Mouse (Mus musculus) heart, embryonic 12.5 days (tissue): ENCODE measurements around the gene Cbx5. TPM values are rescaled to one million over a fixed set of nuclear protein-coding genes. Genes with fewer than 3 reads are reported as not detected.

Source experiments
- ATAC-seq: fragments of 200-750 bp; cut with Nextera tagmentation; 2 replicates; pipeline ENCODE4 v1.8.0; 2017; ENCODE audit warnings: moderate TSS enrichment, moderate library complexity; ENCODE audit not compliant: insufficient number of reproducible peaks, low FRiP score
- H3K27ac ChIP-seq: fragments of 300-500 bp; sonication (generic); 2 replicates; pipeline ENCODE4 v1.5.1; 2016; ENCODE audit warnings: mild to moderate bottlenecking, moderate library complexity; ENCODE audit not compliant: poor library complexity, severe bottlenecking
- H3K27me3 ChIP-seq: fragments of 300-500 bp; sonication (generic); replicated peaks from 2 replicates; pipeline ENCODE4 v1.6.1; 2016; ENCODE audit warnings: mild to moderate bottlenecking, moderate library complexity
- H3K36me3 ChIP-seq: fragments of 300-500 bp; sonication (generic); 2 replicates; pipeline ENCODE4 v1.6.1; 2016; ENCODE audit warnings: mild to moderate bottlenecking, moderate library complexity
- H3K4me1 ChIP-seq: fragments of 300-500 bp; sonication (generic); replicated peaks from 2 replicates; pipeline ENCODE4 v1.6.1; 2016; ENCODE audit warnings: mild to moderate bottlenecking
- H3K4me2 ChIP-seq: fragments of 300-500 bp; sonication (generic); 2 replicates; pipeline ENCODE4 v1.6.1; 2016; ENCODE audit warnings: mild to moderate bottlenecking, moderate library complexity
- H3K4me3 ChIP-seq: fragments of 300-500 bp; sonication (generic); 2 replicates; pipeline ENCODE4 v1.5.1; 2016; ENCODE audit warnings: mild to moderate bottlenecking
- H3K9ac ChIP-seq: fragments of 300-500 bp; sonication (generic); 2 replicates; pipeline ENCODE4 v1.6.1; 2016; ENCODE audit warnings: mild to moderate bottlenecking, moderate library complexity
- H3K9me3 ChIP-seq: fragments of 300-500 bp; sonication (generic); replicated peaks from 2 replicates; pipeline ENCODE4 v1.6.1; 2016; ENCODE audit warnings: mild to moderate bottlenecking, moderate library complexity
- WGBS: fragments of 180-500 bp; shearing (Covaris S2); methylation state at CpG from one replicate; pipeline ENCODE4 v1.1.7; 2016; 5-methylcytosine and 5-hydroxymethylcytosine counted together
- polyA plus RNA-seq: library from polyadenylated mRNA; unstranded; fragments of >200 nt; fragmentation: Nextera tagmentation; extraction: Ambion mirVana; gene quantifications from 2 replicates; pipeline ENCODE4 v1.2.1, GENCODE M21; 2016

The Cbx5 gene
- polyA plus RNA-seq, 1 experiment from 2014 or later = 150 TPM

DNA sequence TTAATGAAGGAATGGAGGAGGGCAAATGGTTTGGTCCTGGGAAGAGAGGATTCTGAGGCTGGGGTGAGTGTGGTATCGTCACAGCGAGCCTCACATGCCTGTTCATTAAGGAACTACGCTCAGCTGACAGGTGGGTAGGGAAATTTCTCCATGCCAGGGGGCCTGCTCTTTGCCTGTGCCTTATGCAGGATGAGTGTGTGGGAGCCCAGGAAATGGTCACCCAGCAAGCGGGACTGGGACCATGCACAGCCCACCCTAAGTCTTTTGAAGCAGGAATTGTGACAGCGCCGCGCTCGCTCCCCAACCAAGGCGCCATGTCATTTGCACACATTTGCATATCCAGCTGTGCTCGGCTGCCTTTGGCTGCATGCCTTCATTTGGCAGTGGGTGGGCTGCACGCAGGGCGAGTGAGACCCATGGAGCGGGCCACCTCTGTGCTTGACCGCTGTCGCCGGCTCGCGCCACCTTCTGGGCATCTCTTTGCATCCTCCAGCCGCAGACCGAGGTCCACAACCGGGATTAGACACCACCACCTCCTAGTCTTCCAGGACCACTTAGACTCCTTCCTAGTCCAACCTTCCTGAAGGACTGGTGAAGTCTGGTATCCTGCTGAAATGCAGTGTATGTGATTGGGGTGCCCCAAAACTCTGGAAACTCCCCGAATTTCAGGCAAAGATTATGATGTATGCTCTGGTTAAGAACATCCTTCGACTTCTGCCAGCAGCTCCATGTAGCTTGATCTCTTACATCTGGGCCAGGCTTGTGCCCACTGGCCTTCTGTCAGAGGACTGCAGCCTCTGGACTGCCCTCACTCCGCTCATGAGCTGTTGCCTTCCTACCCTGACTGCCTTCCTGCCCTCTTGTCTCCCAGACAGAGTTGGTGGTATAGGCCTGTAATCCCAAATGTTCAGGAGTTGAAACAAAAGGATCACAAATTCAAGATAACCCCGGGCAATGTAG lies 55.7 kb downstream of the Cbx5 start:
- Histone ChIP-seq H3K4me1 (peaks cover 18% of the 10 kb centered on the region), H3K4me3 (peak overlapping the region; percentile 51), H3K36me3 (peaks cover 2% of the 10 kb centered on the region; the same call in 1 of the 2 replicates), H3K9ac (peak overlapping the region; percentile 54), H3K9me3 (no peaks in the 10 kb centered on the region), H3K27me3 (peaks cover 34% of the 10 kb centered on the region), H3K27ac (no peak overlapping the region), H3K4me2 (peak overlapping the region; percentile 84)
- 12% methylated on average over 25 of the region's 25 CpGs for WGBS
- ATAC-seq = no peak

GRCm38 (mm10) chr15:103183135-103183534 lies 56.5 kb downstream of the Cbx5 start:
- under 1% methylated on average over 21 of the region's 21 CpGs for WGBS
- Histone ChIP-seq H3K9me3 (no peaks in the 10 kb centered on the region), H3K27me3 (peaks cover 42% of the 10 kb centered on the region), H3K9ac (peak overlapping the region; percentile 54; the same call in 1 of the 2 replicates), H3K4me3 (peak overlapping the region; percentile 51), H3K36me3 (no peaks in the 10 kb centered on the region), H3K27ac (no peak overlapping the region), H3K4me2 (peak overlapping the region; percentile 84), H3K4me1 (peaks cover 18% of the 10 kb centered on the region)
- ATAC-seq = 0 out of 2 replicates have a peak, but pooled peaks have one; percentile 10

GRCm38 (mm10) chr15:103182166-103182790 lies 57.3 kb downstream of the Cbx5 start:
- Histone ChIP-seq H3K9ac (peak overlapping the region; percentile 61; the same call in 1 of the 2 replicates), H3K4me1 (peaks cover 25% of the 10 kb centered on the region), H3K9me3 (no peaks in the 10 kb centered on the region), H3K27ac (no peak overlapping the region), H3K27me3 (peaks cover 51% of the 10 kb centered on the region), H3K4me2 (peak overlapping the region; percentile 84), H3K36me3 (no peaks in the 10 kb centered on the region), H3K4me3 (peak overlapping the region; percentile 51)
- WGBS = under 1% methylated on average over 42 of the region's 48 CpGs
- ATAC-seq = peak; percentile 40

- peaks cover 69% of the 10 kb centered on the region for H3K27me3 ChIP-seq
- H3K4me2 ChIP-seq = no peak overlapping the region
- no peak for ATAC-seq
- peaks cover 30% of the 10 kb centered on the region for H3K4me1 ChIP-seq
- H3K9ac ChIP-seq = no peak overlapping the region
- H3K4me3 ChIP-seq = no peak overlapping the region
- H3K27ac ChIP-seq = no peak overlapping the region
- H3K36me3 ChIP-seq = no peaks in the 10 kb centered on the region
- H3K9me3 ChIP-seq = no peaks in the 10 kb centered on the region
These were observed 59.2 kb downstream of the Cbx5 start for GRCm38 (mm10) chr15:103180406-103180805.

- H3K4me3 ChIP-seq = no peak overlapping the region
- H3K4me1 ChIP-seq = peaks cover 28% of the 10 kb centered on the region
- 50% methylated on average over 1 of the region's 1 CpGs for WGBS
- no peak overlapping the region for H3K27ac ChIP-seq
- no peaks in the 10 kb centered on the region for H3K36me3 ChIP-seq
- no peak for ATAC-seq
- no peaks in the 10 kb centered on the region for H3K9me3 ChIP-seq
- H3K27me3 ChIP-seq = peaks cover 86% of the 10 kb centered on the region
- H3K9ac ChIP-seq = no peak overlapping the region
- H3K4me2 ChIP-seq = no peak overlapping the region
These were observed 60.8 kb downstream of the Cbx5 start for GRCm38 (mm10) chr15:103178767-103179166.

DNA sequence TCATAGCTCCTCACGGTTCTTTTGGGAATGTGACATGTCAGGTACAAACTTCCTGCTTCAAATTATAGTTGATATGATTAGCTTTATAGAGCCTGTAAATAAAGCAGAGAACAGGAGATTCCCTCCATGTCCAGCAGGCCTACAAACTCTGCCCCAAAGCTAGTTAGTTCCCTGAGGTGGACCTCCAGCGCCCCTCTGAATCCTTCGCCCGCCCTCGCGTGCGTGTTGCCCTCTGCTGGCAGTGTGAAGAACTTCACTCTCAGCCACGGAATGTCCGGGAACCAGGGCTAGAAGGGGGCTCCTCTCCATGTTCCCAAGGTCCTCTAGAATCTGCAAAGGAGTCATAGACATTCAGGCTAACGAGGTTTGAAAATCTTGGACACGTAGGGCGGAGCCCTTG lies 61.5 kb downstream of the Cbx5 start:
- Histone ChIP-seq H3K4me1 (peaks cover 22% of the 10 kb centered on the region), H3K4me3 (no peak overlapping the region), H3K9ac (no peak overlapping the region), H3K27ac (no peak overlapping the region), H3K27me3 (peaks cover 92% of the 10 kb centered on the region), H3K4me2 (no peak overlapping the region), H3K36me3 (no peaks in the 10 kb centered on the region), H3K9me3 (no peaks in the 10 kb centered on the region)
- no peak for ATAC-seq
- 10% methylated on average over 12 of the region's 12 CpGs for WGBS

- Histone ChIP-seq H3K9me3 (no peaks in the 10 kb centered on the region), H3K27me3 (peaks cover 94% of the 10 kb centered on the region), H3K9ac (no peak overlapping the region), H3K4me1 (peaks cover 17% of the 10 kb centered on the region), H3K4me3 (no peak overlapping the region), H3K4me2 (peak overlapping the region; percentile 22), H3K27ac (no peak overlapping the region), H3K36me3 (no peaks in the 10 kb centered on the region)
- ATAC-seq = no peak
- WGBS = 2% methylated on average over 12 of the region's 12 CpGs
These were observed 62.0 kb downstream of the Cbx5 start for GRCm38 (mm10) chr15:103177611-103178041.

GRCm38 (mm10) chr15:103176874-103177421 lies 62.7 kb downstream of the Cbx5 start:
- H3K4me1 ChIP-seq = peaks cover 12% of the 10 kb centered on the region
- H3K4me2 ChIP-seq = peak overlapping the region; percentile 22; the same call in 1 of the 2 replicates
- 2% methylated on average over 18 of the region's 18 CpGs for WGBS
- H3K36me3 ChIP-seq = no peaks in the 10 kb centered on the region
- peak; percentile 41; the same call in 1 of the 2 replicates for ATAC-seq
- H3K27me3 ChIP-seq = peaks cover 100% of the 10 kb centered on the region
- H3K4me3 ChIP-seq = no peak overlapping the region
- H3K9me3 ChIP-seq = no peaks in the 10 kb centered on the region
- H3K9ac ChIP-seq = no peak overlapping the region
- H3K27ac ChIP-seq = no peak overlapping the region

- no peaks in the 10 kb centered on the region for H3K36me3 ChIP-seq
- peaks cover 32% of the 10 kb centered on the region for H3K4me1 ChIP-seq
- 63% methylated on average over 5 of the region's 5 CpGs for WGBS
- H3K27ac ChIP-seq = no peak overlapping the region
- no peak overlapping the region for H3K4me2 ChIP-seq
- ATAC-seq = no peak
- no peak overlapping the region for H3K4me3 ChIP-seq
- peaks cover 100% of the 10 kb centered on the region for H3K27me3 ChIP-seq
- no peak overlapping the region for H3K9ac ChIP-seq
- no peaks in the 10 kb centered on the region for H3K9me3 ChIP-seq
These were observed 66.4 kb downstream of the Cbx5 start for GRCm38 (mm10) chr15:103173251-103173650.

- 6% methylated on average over 10 of the region's 10 CpGs for WGBS
- ATAC-seq = no peak
- Histone ChIP-seq H3K4me2 (no peak overlapping the region), H3K9ac (no peak overlapping the region), H3K27ac (no peak overlapping the region), H3K4me3 (no peak overlapping the region), H3K27me3 (peaks cover 100% of the 10 kb centered on the region), H3K36me3 (no peaks in the 10 kb centered on the region), H3K4me1 (peaks cover 28% of the 10 kb centered on the region), H3K9me3 (no peaks in the 10 kb centered on the region)
These were observed 67.1 kb downstream of the Cbx5 start for GRCm38 (mm10) chr15:103172537-103172936.

DNA sequence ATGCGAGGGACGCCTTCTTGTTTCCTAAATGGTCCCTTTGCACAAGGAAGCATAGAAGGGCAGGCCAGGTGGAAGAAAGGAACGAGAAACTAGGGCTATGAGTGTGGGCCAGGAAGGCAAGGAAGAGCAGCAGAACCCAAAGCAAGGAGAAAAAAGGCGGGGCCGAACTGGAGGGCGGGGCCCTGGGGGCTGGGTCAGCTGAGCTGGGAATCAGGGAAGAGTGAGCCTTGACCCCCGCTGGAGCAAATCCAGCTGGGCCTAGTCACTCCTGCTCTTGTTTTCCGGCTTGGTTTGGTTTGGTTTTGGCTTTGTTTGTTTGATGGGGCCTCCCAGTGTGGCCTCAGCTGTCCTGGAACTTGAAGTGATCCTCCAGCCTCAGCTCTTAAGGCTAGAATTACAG lies 68.3 kb downstream of the Cbx5 start:
- Histone ChIP-seq H3K9me3 (no peaks in the 10 kb centered on the region), H3K27ac (no peak overlapping the region), H3K9ac (no peak overlapping the region), H3K4me2 (no peak overlapping the region), H3K4me1 (peaks cover 20% of the 10 kb centered on the region), H3K36me3 (no peaks in the 10 kb centered on the region), H3K4me3 (no peak overlapping the region), H3K27me3 (peaks cover 100% of the 10 kb centered on the region)
- ATAC-seq = no peak
- 9% methylated on average over 8 of the region's 8 CpGs for WGBS
